Mouse (Mus musculus) midbrain, embryonic 10.5 days (tissue): ENCODE data around the gene Fbxl2. TPM values are rescaled to one million over a fixed set of nuclear protein-coding genes. Genes with fewer than 3 reads are reported as not detected.
"Not testable (repeated sequence)": the region's sequence is repeated elsewhere in the genome, so short reads cannot be mapped to it uniquely, and the experiment has no call there.

Experiments
- DNase-seq: peaks from one replicate; pipeline ENCODE4 v3.0.0-alpha.2; 2017; ENCODE audit warnings: low spot score
- H3K27ac ChIP-seq: fragments of 300-500 bp; sonication (generic); replicated peaks from 2 replicates; pipeline ENCODE4 v1.5.1; 2016; ENCODE audit warnings: mild to moderate bottlenecking
- H3K27me3 ChIP-seq: fragments of 300-500 bp; sonication (generic); 2 replicates; pipeline ENCODE4 v1.6.1; 2016; ENCODE audit warnings: low read depth, mild to moderate bottlenecking; ENCODE audit not compliant: poor library complexity, severe bottlenecking
- H3K36me3 ChIP-seq: fragments of 300-500 bp; sonication (generic); 2 replicates; pipeline ENCODE4 v1.6.1; 2016; ENCODE audit warnings: mild to moderate bottlenecking, moderate library complexity
- H3K4me1 ChIP-seq: fragments of 300-500 bp; sonication (generic); 2 replicates; pipeline ENCODE4 v1.6.1; 2016
- H3K4me3 ChIP-seq: fragments of 300-500 bp; sonication (generic); 2 replicates; pipeline ENCODE4 v1.5.1; 2016; ENCODE audit warnings: mild to moderate bottlenecking, moderate library complexity
- H3K9me3 ChIP-seq: fragments of 300-500 bp; sonication (generic); replicated peaks from 2 replicates; pipeline ENCODE4 v1.6.1; 2016; ENCODE audit warnings: mild to moderate bottlenecking
- WGBS: fragments of 180-500 bp; shearing (Covaris S2); methylation state at CpG from one replicate; pipeline ENCODE4 v1.1.7; 2016; 5-methylcytosine and 5-hydroxymethylcytosine counted together
- polyA plus RNA-seq: library from polyadenylated mRNA; unstranded; fragments of >200 nt; fragmentation: Nextera tagmentation; extraction: Ambion mirVana; gene quantifications from 2 replicates; pipeline ENCODE4 v1.2.1, GENCODE M21; 2016

Fbxl2 gene
- 7.0 and 7.7 TPM in 2 replicates for polyA plus RNA-seq

- H3K27ac ChIP-seq = no peak within 1 kb of the TSS
- WGBS = 87% methylated on average over 10 of the region's 10 CpGs
- DNase-seq = no peak
- no peak within 1 kb of the TSS for H3K4me3 ChIP-seq
- H3K9me3 ChIP-seq = no peaks in the 10 kb centered on the region; the same call in 1 of the 2 replicates
- peaks cover 18% of the 10 kb centered on the region for H3K4me1 ChIP-seq
- H3K36me3 ChIP-seq = no peaks in the 10 kb centered on the region
- H3K27me3 ChIP-seq = no peaks in the 10 kb centered on the region
Observed at GRCm38 (mm10) chr9:114046028-114046427, at the start of gene Fbxl2. Gene Fbxl2, minus strand, starts transcription at chr9:114046191.

- Histone ChIP-seq H3K9me3 (no peaks in the 10 kb centered on the region), H3K27ac (no peak overlapping the region), H3K27me3 (no peaks in the 10 kb centered on the region), H3K36me3 (no peaks in the 10 kb centered on the region), H3K4me1 (no peaks in the 10 kb centered on the region), H3K4me3 (no peak overlapping the region)
- no peak for DNase-seq
- WGBS = 88% methylated on average over 2 of the region's 2 CpGs
Observed at GRCm38 (mm10) chr9:114094854-114095253, 48.9 kb upstream of the Fbxl2 start.

GRCm38 (mm10) chr9:114092188-114092587 lies 46.2 kb upstream of the Fbxl2 start:
- 27% methylated on average over 9 of the region's 9 CpGs for WGBS
- not testable (repeated sequence) for H3K27me3 ChIP-seq, H3K4me3 ChIP-seq, H3K9me3 ChIP-seq, H3K36me3 ChIP-seq, H3K4me1 ChIP-seq, H3K27ac ChIP-seq
- DNase-seq = peak; percentile 66

- H3K9me3 ChIP-seq, H3K4me1 ChIP-seq, H3K27me3 ChIP-seq, DNase-seq, H3K36me3 ChIP-seq, H3K27ac ChIP-seq, H3K4me3 ChIP-seq: not testable (repeated sequence)
- WGBS = 83% methylated on average over 6 of the region's 6 CpGs
Observed at GRCm38 (mm10) chr9:114088885-114089284, 42.9 kb upstream of the Fbxl2 start.

- Histone ChIP-seq H3K4me1 (no peaks in the 10 kb centered on the region), H3K27me3 (no peaks in the 10 kb centered on the region), H3K4me3 (no peak overlapping the region), H3K9me3 (no peaks in the 10 kb centered on the region), H3K27ac (no peak overlapping the region), H3K36me3 (no peaks in the 10 kb centered on the region)
- WGBS = 78% methylated on average over 11 of the region's 11 CpGs
- DNase-seq = no peak
Observed at GRCm38 (mm10) chr9:114087106-114087815, 41.3 kb upstream of the Fbxl2 start.

- WGBS = 96% methylated on average over 3 of the region's 3 CpGs
- H3K9me3 ChIP-seq = no peaks in the 10 kb centered on the region
- DNase-seq = no peak
Observed at GRCm38 (mm10) chr9:114086422-114086821, 40.4 kb upstream of the Fbxl2 start.

GRCm38 (mm10) chr9:114073681-114074080 lies 27.7 kb upstream of the Fbxl2 start:
- H3K27me3 ChIP-seq = no peaks in the 10 kb centered on the region
- no peak overlapping the region for H3K4me3 ChIP-seq
- WGBS = 89% methylated on average over 19 of the region's 19 CpGs
- H3K4me1 ChIP-seq = no peaks in the 10 kb centered on the region
- no peaks in the 10 kb centered on the region for H3K9me3 ChIP-seq
- no peaks in the 10 kb centered on the region for H3K36me3 ChIP-seq
- H3K27ac ChIP-seq = no peak overlapping the region
- no peak for DNase-seq

More at GRCm38 (mm10) chr9:114086422-114086821, 40.4 kb upstream of the Fbxl2 start:
- no peaks in the 10 kb centered on the region for H3K27me3 ChIP-seq
- no peak overlapping the region for H3K27ac ChIP-seq
- H3K4me3 ChIP-seq = no peak overlapping the region
- H3K4me1 ChIP-seq = no peaks in the 10 kb centered on the region
- H3K36me3 ChIP-seq = no peaks in the 10 kb centered on the region

GRCm38 (mm10) chr9:114069372-114069771 lies 23.4 kb upstream of the Fbxl2 start:
- Histone ChIP-seq H3K9me3 (no peaks in the 10 kb centered on the region), H3K4me1 (no peaks in the 10 kb centered on the region)

GRCm38 (mm10) chr9:114068494-114069053 lies 22.6 kb upstream of the Fbxl2 start:
- Histone ChIP-seq H3K4me3 (no peak overlapping the region), H3K27me3 (no peaks in the 10 kb centered on the region), H3K9me3 (no peaks in the 10 kb centered on the region), H3K27ac (no peak overlapping the region), H3K36me3 (no peaks in the 10 kb centered on the region), H3K4me1 (no peaks in the 10 kb centered on the region)
- DNase-seq = no peak
- WGBS = 71% methylated on average over 12 of the region's 12 CpGs

More at GRCm38 (mm10) chr9:114069372-114069771, 23.4 kb upstream of the Fbxl2 start:
- H3K27me3 ChIP-seq = no peaks in the 10 kb centered on the region
- no peak for DNase-seq
- 75% methylated on average over 6 of the region's 6 CpGs for WGBS
- H3K27ac ChIP-seq = no peak overlapping the region
- no peaks in the 10 kb centered on the region for H3K36me3 ChIP-seq
- H3K4me3 ChIP-seq = no peak overlapping the region

GRCm38 (mm10) chr9:114057090-114057796 lies 11.3 kb upstream of the Fbxl2 start, which contains the start of gene Susd5:
Gene Susd5, plus strand, starts transcription at chr9:114057140.
- H3K4me3 ChIP-seq = peak within 1 kb of the TSS; percentile 62
- DNase-seq = peak; percentile 49
- H3K9me3 ChIP-seq = no peaks in the 10 kb centered on the region
- peaks cover 17% of the 10 kb centered on the region for H3K4me1 ChIP-seq
- under 1% methylated on average over 60 of the region's 60 CpGs for WGBS
- no peaks in the 10 kb centered on the region for H3K36me3 ChIP-seq
- peaks cover 46% of the 10 kb centered on the region for H3K27me3 ChIP-seq
- H3K27ac ChIP-seq = peak within 1 kb of the TSS; percentile 75

- no peaks in the 10 kb centered on the region; the same call in 1 of the 2 replicates for H3K9me3 ChIP-seq
- H3K4me1 ChIP-seq = peaks cover 10% of the 10 kb centered on the region
- no peak for DNase-seq
- no peak overlapping the region for H3K27ac ChIP-seq
- 83% methylated on average over 6 of the region's 6 CpGs for WGBS
- H3K36me3 ChIP-seq = no peaks in the 10 kb centered on the region
- H3K4me3 ChIP-seq = no peak overlapping the region
- peaks cover 29% of the 10 kb centered on the region for H3K27me3 ChIP-seq
Observed at GRCm38 (mm10) chr9:114052866-114053265, 6.9 kb upstream of the Fbxl2 start.

GRCm38 (mm10) chr9:114052031-114052430 lies 6.0 kb upstream of the Fbxl2 start:
- no peak overlapping the region for H3K27ac ChIP-seq
- DNase-seq = no peak
- no peaks in the 10 kb centered on the region for H3K36me3 ChIP-seq
- peaks cover 2% of the 10 kb centered on the region; the same call in 1 of the 2 replicates for H3K4me1 ChIP-seq
- peaks cover 20% of the 10 kb centered on the region for H3K27me3 ChIP-seq
- 75% methylated on average over 4 of the region's 4 CpGs for WGBS
- no peaks in the 10 kb centered on the region; the same call in 1 of the 2 replicates for H3K9me3 ChIP-seq
- H3K4me3 ChIP-seq = no peak overlapping the region

- peaks cover 8% of the 10 kb centered on the region for H3K27me3 ChIP-seq
- H3K36me3 ChIP-seq = no peaks in the 10 kb centered on the region
- no peaks in the 10 kb centered on the region; the same call in 1 of the 2 replicates for H3K9me3 ChIP-seq
- H3K27ac ChIP-seq = no peak overlapping the region
- H3K4me3 ChIP-seq = no peak overlapping the region
- no peak for DNase-seq
- H3K4me1 ChIP-seq = no peaks in the 10 kb centered on the region
- WGBS = 91% methylated on average over 16 of the region's 16 CpGs
Observed at GRCm38 (mm10) chr9:114050778-114051177, 4.8 kb upstream of the Fbxl2 start.
